Mouse (Mus musculus): ENCODE results near the gene Cacna1c. TPM values are rescaled to one million over a fixed set of nuclear protein-coding genes. Genes with fewer than 3 reads are reported as not detected.

The Cacna1c gene
- total RNA-seq, 2 experiments from 2014 or later: 3.6 to 4.9 TPM

- DNase-seq: peak; percentile 42
- intact Hi-C loops (cut with DNase I; ENCODE audit: low total_unique reads): no loop called here
Observed at GRCm38 (mm10) chr6:118992391-118992790, 203.8 kb downstream of the Cacna1c start.

GRCm38 (mm10) chr6:118989999-118990776, 206.0 kb downstream of the Cacna1c start:
- no peak for DNase-seq
- intact Hi-C loops (cut with DNase I; ENCODE audit: low total_unique reads): no loop called here

GRCm38 (mm10) chr6:118984181-118984901, 211.9 kb downstream of the Cacna1c start:
- DNase-seq: no peak
- intact Hi-C loops (cut with DNase I; ENCODE audit: low total_unique reads): no loop called here

- no peak for DNase-seq
- intact Hi-C loops (cut with DNase I; ENCODE audit: low total_unique reads): no loop called here
Observed at GRCm38 (mm10) chr6:118983471-118984040, 212.7 kb downstream of the Cacna1c start.

GRCm38 (mm10) chr6:118980265-118980664, 216.0 kb downstream of the Cacna1c start:
- no peak for DNase-seq
- intact Hi-C loops (cut with DNase I; ENCODE audit: low total_unique reads): no loop called here

- intact Hi-C loops (cut with DNase I; ENCODE audit: low total_unique reads): no loop called here
- DNase-seq: no peak
Observed at GRCm38 (mm10) chr6:118977443-118978271, 218.6 kb downstream of the Cacna1c start.

GRCm38 (mm10) chr6:118976617-118977016, 219.6 kb downstream of the Cacna1c start:
- no peak for DNase-seq
- intact Hi-C loops (cut with DNase I; ENCODE audit: low total_unique reads): no loop called here

GRCm38 (mm10) chr6:118971844-118972531, 224.2 kb downstream of the Cacna1c start:
- no peak for DNase-seq
- intact Hi-C loops (cut with DNase I; ENCODE audit: low total_unique reads): no loop called here

GRCm38 (mm10) chr6:118968776-118969175, 227.4 kb downstream of the Cacna1c start:
- intact Hi-C loops (cut with DNase I; ENCODE audit: low total_unique reads): no loop called here
- DNase-seq: no peak

- no peak for DNase-seq
- intact Hi-C loops (cut with DNase I; ENCODE audit: low total_unique reads): no loop called here
Observed at GRCm38 (mm10) chr6:118966904-118967303, 229.3 kb downstream of the Cacna1c start.

GRCm38 (mm10) chr6:118965577-118965976, 230.6 kb downstream of the Cacna1c start:
- intact Hi-C loops (cut with DNase I; ENCODE audit: low total_unique reads): no loop called here
- DNase-seq: no peak

GRCm38 (mm10) chr6:118963806-118964205, 232.4 kb downstream of the Cacna1c start:
- intact Hi-C loops (cut with DNase I; ENCODE audit: low total_unique reads): no loop called here

GRCm38 (mm10) chr6:118963283-118963682, 232.9 kb downstream of the Cacna1c start:
- DNase-seq: no peak
- intact Hi-C loops (cut with DNase I; ENCODE audit: low total_unique reads): no loop called here

More at GRCm38 (mm10) chr6:118963806-118964205, 232.4 kb downstream of the Cacna1c start:
- DNase-seq: no peak

GRCm38 (mm10) chr6:118958529-118958928, 237.7 kb downstream of the Cacna1c start:
- intact Hi-C loops (cut with DNase I; ENCODE audit: low total_unique reads): no loop called here
- no peak for DNase-seq

GRCm38 (mm10) chr6:118956234-118956633, 240.0 kb downstream of the Cacna1c start:
- intact Hi-C loops (cut with DNase I; ENCODE audit: low total_unique reads): no loop called here
- DNase-seq: no peak

- no peak for DNase-seq
- intact Hi-C loops (cut with DNase I; ENCODE audit: low total_unique reads): no loop called here
Observed at GRCm38 (mm10) chr6:118955777-118956176, 240.4 kb downstream of the Cacna1c start.

GRCm38 (mm10) chr6:118954988-118955554, 241.1 kb downstream of the Cacna1c start:
- intact Hi-C loops (cut with DNase I; ENCODE audit: low total_unique reads): no loop called here
- no peak for DNase-seq

GRCm38 (mm10) chr6:118952377-118952776, 243.8 kb downstream of the Cacna1c start:
- intact Hi-C loops (cut with DNase I; ENCODE audit: low total_unique reads): no loop called here
- no peak for DNase-seq

- intact Hi-C loops (cut with DNase I; ENCODE audit: low total_unique reads): no loop called here
- DNase-seq: no peak
Observed at GRCm38 (mm10) chr6:118950190-118950589, 246.0 kb downstream of the Cacna1c start.

Measured in gastrocnemius, postnatal 14 days (tissue).